Mouse (Mus musculus) forebrain, embryonic 14.5 days (tissue): ENCODE data around the gene Zfyve19. TPM values are rescaled to one million over a fixed set of nuclear protein-coding genes. Genes with fewer than 3 reads are reported as not detected.

ENCODE experiments used
- ATAC-seq: fragments of 200-750 bp; cut with Nextera tagmentation; 2 replicates; pipeline ENCODE4 v1.8.0; 2017; ENCODE audit warnings: mild to moderate bottlenecking, moderate library complexity
- DNase-seq: peaks from one replicate; pipeline ENCODE4 v3.0.0-alpha.2; 2015; ENCODE audit warnings: low spot score
- H3K27ac ChIP-seq: fragments of 300-500 bp; sonication (generic); 2 replicates; pipeline ENCODE4 v1.5.1; 2014; ENCODE audit warnings: low read depth, mild to moderate bottlenecking, control low read depth, low read length, moderate library complexity
- H3K27me3 ChIP-seq: fragments of 300-500 bp; sonication (generic); replicated peaks from 2 replicates; pipeline ENCODE4 v1.6.1; 2014; ENCODE audit warnings: low read length, control low read depth, mixed read lengths; ENCODE audit not compliant: control insufficient read depth, insufficient read depth
- H3K36me3 ChIP-seq: fragments of 300-500 bp; sonication (generic); 2 replicates; pipeline ENCODE4 v1.6.1; 2014; ENCODE audit warnings: low read length, control low read depth; ENCODE audit not compliant: control insufficient read depth, insufficient read depth
- H3K4me1 ChIP-seq: fragments of 300-500 bp; sonication (generic); 2 replicates; pipeline ENCODE4 v1.6.1; 2014; ENCODE audit warnings: antibody characterized with exemption, low read length, control low read depth; ENCODE audit not compliant: control insufficient read depth, insufficient read depth
- H3K4me2 ChIP-seq: fragments of 300-500 bp; sonication (generic); 2 replicates; pipeline ENCODE4 v1.6.1; 2014; ENCODE audit warnings: mild to moderate bottlenecking, control low read depth, low read length
- H3K4me3 ChIP-seq: fragments of 300-500 bp; sonication (generic); 2 replicates; pipeline ENCODE4 v1.5.1; 2014; ENCODE audit warnings: low read depth, low read length, control low read depth
- H3K9ac ChIP-seq: fragments of 300-500 bp; sonication (generic); 2 replicates; pipeline ENCODE4 v1.6.1; 2014; ENCODE audit warnings: mild to moderate bottlenecking, low read length, control low read depth, moderate library complexity
- H3K9me3 ChIP-seq: fragments of 300-500 bp; sonication (generic); replicated peaks from 2 replicates; pipeline ENCODE4 v1.6.1; 2016; ENCODE audit warnings: low read length, control low read depth, mixed read lengths; ENCODE audit not compliant: control insufficient read depth
- WGBS: fragments of 180-500 bp; shearing (Covaris S2); extraction: QIAGEN DNeasy Blood & Tissue Kit; methylation state at CpG from one replicate; pipeline ENCODE4 v1.1.7; 2014; 5-methylcytosine and 5-hydroxymethylcytosine counted together
- polyA plus RNA-seq: library from polyadenylated mRNA; unstranded; fragments of >200 nt; fragmentation: Nextera tagmentation; extraction: Ambion mirVana; gene quantifications from 2 replicates; pipeline ENCODE4 v1.2.1, GENCODE M21; 2014

The Zfyve19 gene
- polyA plus RNA-seq, 1 experiment from 2014 or later: 67.6 TPM

- H3K4me1 ChIP-seq: peaks cover 17% of the 10 kb centered on the region
These were observed 36.8 kb upstream of the Zfyve19 start for GRCm38 (mm10) chr2:119171574-119171973.

DNA sequence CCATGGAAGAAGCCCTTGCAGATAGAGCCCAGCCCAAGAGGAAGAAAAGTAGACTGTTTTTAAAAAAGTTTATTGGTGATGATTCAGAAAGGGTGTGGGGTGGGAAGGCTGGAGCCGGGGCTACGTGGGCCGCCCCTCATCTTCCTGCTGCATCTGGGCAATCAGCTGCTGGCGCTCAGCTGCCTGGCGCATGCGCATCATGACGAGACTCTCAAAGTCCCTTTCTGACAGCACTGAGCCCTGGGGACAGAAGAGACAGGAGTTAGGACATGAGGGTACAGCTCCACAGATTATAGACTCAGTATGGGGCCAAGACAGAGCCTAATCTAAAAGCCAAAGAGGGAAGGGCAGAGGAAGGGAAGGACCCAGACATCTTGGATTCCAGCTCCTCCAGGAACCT lies 36.0 kb upstream of the Zfyve19 start:
- Histone ChIP-seq H3K4me3 (no peak overlapping the region), H3K4me2 (no peak overlapping the region), H3K9ac (no peak overlapping the region), H3K4me1 (peaks cover 9% of the 10 kb centered on the region), H3K9me3 (no peaks in the 10 kb centered on the region), H3K27ac (no peak overlapping the region), H3K27me3 (no peaks in the 10 kb centered on the region; the same call in 1 of the 2 replicates), H3K36me3 (0 out of 2 replicates have a peak, but pooled peaks cover 13% of the 10 kb centered on the region)
- no peak for ATAC-seq
- whole genome bisulfite sequencing: 91% methylated on average over 7 of the region's 7 CpGs
- no peak for DNase-seq

More at GRCm38 (mm10) chr2:119171574-119171973, 36.8 kb upstream of the Zfyve19 start:
- H3K4me3 ChIP-seq: no peak overlapping the region
- H3K9ac ChIP-seq: no peak overlapping the region
- H3K9me3 ChIP-seq: no peaks in the 10 kb centered on the region
- ATAC-seq (no peak), DNase-seq (no peak)
- 87% methylated on average over 8 of the region's 8 CpGs for whole genome bisulfite sequencing
- no peak overlapping the region for H3K4me2 ChIP-seq
- H3K27me3 ChIP-seq: no peaks in the 10 kb centered on the region; the same call in 1 of the 2 replicates
- 0 out of 2 replicates have a peak, but pooled peaks cover 6% of the 10 kb centered on the region for H3K36me3 ChIP-seq
- H3K27ac ChIP-seq: no peak overlapping the region

DNA sequence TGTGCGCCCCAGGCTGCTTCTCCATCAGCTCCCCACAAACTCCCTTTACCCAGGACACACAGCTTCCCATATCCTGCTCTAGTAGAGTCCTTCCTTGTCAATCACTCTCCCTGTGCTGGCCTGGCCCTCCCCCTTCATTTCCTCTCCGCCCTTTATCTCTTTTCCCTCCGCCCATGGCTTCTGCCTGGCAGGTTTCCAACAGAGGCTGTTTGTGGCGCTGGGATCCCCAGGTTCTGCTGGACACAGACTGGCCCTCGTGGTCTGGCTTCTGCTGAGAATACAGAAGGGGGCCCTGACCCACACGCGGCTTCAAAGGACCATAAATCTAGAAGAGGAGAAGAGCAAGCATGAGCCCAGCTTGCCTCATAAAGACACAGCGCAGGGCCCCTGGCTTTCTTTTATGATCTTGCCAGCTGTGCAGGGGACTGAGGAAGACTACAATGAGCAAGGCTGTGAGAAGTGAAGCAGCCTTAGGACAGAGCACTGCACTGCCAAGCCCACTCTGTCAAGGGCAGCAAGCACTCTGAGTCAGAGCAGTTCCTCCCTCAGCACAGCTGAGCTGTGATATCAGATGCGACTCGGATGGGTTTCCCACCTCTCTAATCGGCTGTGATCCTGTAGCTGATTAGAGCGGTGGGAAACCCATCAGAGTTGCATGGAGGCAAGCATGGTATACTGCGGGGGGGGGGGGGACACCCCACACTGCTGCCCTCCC lies 35.4 kb upstream of the Zfyve19 start:
- H3K27ac ChIP-seq: no peak overlapping the region; the same call in 1 of the 2 replicates
- WGBS: 29% methylated on average over 13 of the region's 13 CpGs

DNA sequence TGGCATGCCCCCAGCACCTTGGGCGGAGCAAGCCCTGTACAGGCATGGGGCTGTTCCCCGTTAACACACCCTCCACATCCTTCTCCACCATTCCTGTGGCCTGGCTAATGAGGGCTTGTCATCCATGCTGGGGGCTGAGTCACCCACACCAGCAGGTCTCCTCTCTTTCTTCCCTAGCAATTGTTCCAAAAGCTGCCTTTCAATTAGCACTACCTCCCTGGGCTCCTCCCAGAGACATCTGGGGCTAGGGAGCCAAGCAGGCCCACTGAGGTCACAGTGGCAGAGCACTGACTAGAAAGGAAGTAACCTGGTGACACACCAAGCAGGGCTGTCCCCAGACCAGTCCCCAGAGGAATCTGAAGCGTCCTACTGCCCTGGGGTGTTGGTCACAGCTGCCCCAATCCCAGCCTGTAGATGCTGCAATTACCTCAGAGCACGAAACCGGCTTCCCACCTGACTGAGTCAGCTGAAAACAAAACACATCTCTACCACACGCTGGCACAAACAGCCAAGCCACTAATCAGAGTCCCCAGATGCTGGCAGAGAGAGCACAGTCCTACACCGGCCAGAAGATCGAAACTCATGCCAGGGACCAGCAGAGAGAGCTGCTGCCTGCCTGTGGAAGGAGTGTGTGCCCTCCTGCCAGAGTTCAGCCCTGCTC lies 34.3 kb upstream of the Zfyve19 start, which contains the start of gene Gm14137:
Gene Gm14137, plus strand, starts transcription at position 519 of the 661 bp plus-strand sequence.
- DNase-seq (no peak), ATAC-seq (no peak)
- 28% methylated on average over 8 of the region's 8 CpGs for WGBS
- Histone ChIP-seq H3K9me3 (no peaks in the 10 kb centered on the region), H3K27ac (0 out of 2 replicates have a peak within 1 kb of the TSS, but pooled peaks have one; percentile 9), H3K4me2 (no peak within 1 kb of the TSS), H3K4me1 (peaks cover 6% of the 10 kb centered on the region; the same call in 1 of the 2 replicates), H3K9ac (no peak within 1 kb of the TSS), H3K4me3 (no peak within 1 kb of the TSS), H3K36me3 (peaks cover 22% of the 10 kb centered on the region; the same call in 1 of the 2 replicates), H3K27me3 (no peaks in the 10 kb centered on the region)

More for the DNA sequence above, 35.4 kb upstream of the Zfyve19 start:
- Histone ChIP-seq H3K9ac (peak overlapping the region; percentile 46; the same call in 1 of the 2 replicates), H3K27me3 (no peaks in the 10 kb centered on the region; the same call in 1 of the 2 replicates), H3K36me3 (peaks cover 16% of the 10 kb centered on the region; the same call in 1 of the 2 replicates), H3K9me3 (no peaks in the 10 kb centered on the region), H3K4me3 (no peak overlapping the region), H3K4me1 (peaks cover 6% of the 10 kb centered on the region; the same call in 1 of the 2 replicates), H3K4me2 (no peak overlapping the region)
- DNase-seq (peak; percentile 55), ATAC-seq (peak; percentile 43; the same call in 1 of the 2 replicates)

DNA sequence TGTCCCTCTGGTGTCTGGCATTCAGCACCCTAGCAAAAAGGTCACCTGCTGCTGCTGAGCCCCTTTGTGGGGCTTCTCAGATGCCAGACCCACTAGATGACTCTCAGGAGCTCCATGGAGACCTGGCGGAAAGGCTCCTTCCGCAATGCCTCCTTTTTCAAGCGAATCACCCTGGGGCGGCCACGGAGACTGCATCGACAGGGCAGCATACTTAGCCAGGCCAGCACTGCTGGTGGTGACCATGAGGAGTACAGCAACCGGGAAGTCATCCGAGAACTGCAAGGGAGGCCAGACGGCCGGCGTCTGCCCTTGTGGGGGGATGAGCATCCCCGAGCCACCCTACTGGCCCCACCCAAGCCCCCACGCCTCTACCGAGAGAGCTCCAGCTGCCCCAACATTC lies 33.6 kb upstream of the Zfyve19 start:
- WGBS: 63% methylated on average over 14 of the region's 14 CpGs
- no peak overlapping the region for H3K9ac ChIP-seq
- H3K27ac ChIP-seq: no peak overlapping the region
- peaks cover 6% of the 10 kb centered on the region; the same call in 1 of the 2 replicates for H3K4me1 ChIP-seq
- H3K9me3 ChIP-seq: no peaks in the 10 kb centered on the region
- DNase-seq (no peak), ATAC-seq (no peak)
- no peaks in the 10 kb centered on the region for H3K27me3 ChIP-seq
- no peak overlapping the region for H3K4me3 ChIP-seq
- H3K36me3 ChIP-seq: peaks cover 29% of the 10 kb centered on the region; the same call in 1 of the 2 replicates
- H3K4me2 ChIP-seq: no peak overlapping the region

DNA sequence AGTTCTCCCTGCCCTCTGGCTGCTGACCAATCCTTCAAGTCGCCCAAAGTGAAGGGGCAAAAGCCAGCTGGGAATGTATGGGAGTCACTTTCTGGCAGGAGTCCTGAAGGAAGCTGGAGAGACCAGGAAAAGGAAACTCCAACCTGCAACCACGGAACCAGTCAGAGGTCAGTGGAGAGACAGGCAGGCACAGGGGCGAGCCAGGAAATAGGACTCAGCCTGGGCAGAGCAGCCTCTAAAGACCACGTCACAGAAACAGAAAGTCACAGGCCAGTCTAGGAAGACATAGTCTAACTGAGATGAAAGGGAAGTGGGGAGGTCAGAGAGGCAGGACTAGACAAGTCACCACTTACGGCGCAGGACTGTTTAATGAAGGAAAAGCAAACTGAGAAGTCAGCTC lies 32.8 kb upstream of the Zfyve19 start:
- H3K9ac ChIP-seq: no peak overlapping the region
- no peak for ATAC-seq
- 77% methylated on average over 6 of the region's 6 CpGs for WGBS
- H3K4me3 ChIP-seq: no peak overlapping the region
- peaks cover 6% of the 10 kb centered on the region; the same call in 1 of the 2 replicates for H3K4me1 ChIP-seq
- H3K27me3 ChIP-seq: no peaks in the 10 kb centered on the region
- H3K27ac ChIP-seq: no peak overlapping the region
- DNase-seq: no peak
- H3K4me2 ChIP-seq: no peak overlapping the region
- no peaks in the 10 kb centered on the region for H3K9me3 ChIP-seq
- peaks cover 37% of the 10 kb centered on the region for H3K36me3 ChIP-seq

GRCm38 (mm10) chr2:119176761-119177160 lies 31.7 kb upstream of the Zfyve19 start:
- Histone ChIP-seq H3K9me3 (no peaks in the 10 kb centered on the region), H3K27me3 (no peaks in the 10 kb centered on the region), H3K4me1 (peaks cover 6% of the 10 kb centered on the region; the same call in 1 of the 2 replicates), H3K9ac (no peak overlapping the region), H3K4me2 (no peak overlapping the region), H3K4me3 (no peak overlapping the region), H3K36me3 (peaks cover 42% of the 10 kb centered on the region), H3K27ac (no peak overlapping the region)
- WGBS: 65% methylated on average over 3 of the region's 3 CpGs
- DNase-seq: no peak
- ATAC-seq: no peak

DNA sequence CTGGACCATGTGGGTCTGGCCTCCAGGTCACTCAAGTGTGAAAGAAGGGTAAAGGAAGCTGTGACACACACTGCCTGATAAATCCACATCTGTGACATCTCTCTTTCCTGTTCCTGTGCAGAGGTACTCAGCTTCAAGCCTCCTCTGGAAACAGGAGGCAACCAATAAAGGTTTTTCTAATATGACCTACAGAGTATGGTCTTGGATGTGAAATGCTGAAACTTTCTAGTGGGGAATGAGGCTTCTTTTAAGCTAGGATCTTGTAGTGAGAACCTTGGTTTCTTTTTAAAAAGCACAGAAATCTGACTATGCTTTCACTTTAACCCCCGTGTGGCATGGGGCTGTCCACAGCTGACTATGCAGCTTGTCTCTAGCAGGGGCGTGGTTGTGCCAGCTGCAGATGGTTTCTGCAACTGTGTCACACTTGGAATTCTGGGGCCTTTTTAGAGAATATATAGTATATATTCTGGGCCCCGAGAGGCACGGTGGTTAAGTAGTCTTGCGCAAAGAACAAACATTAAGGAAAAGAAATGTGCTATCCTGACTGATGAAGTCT lies 31.0 kb upstream of the Zfyve19 start:
- Histone ChIP-seq H3K4me1 (peaks cover 6% of the 10 kb centered on the region; the same call in 1 of the 2 replicates), H3K27ac (no peak overlapping the region), H3K9ac (no peak overlapping the region), H3K27me3 (no peaks in the 10 kb centered on the region), H3K4me2 (no peak overlapping the region), H3K4me3 (no peak overlapping the region), H3K36me3 (peaks cover 42% of the 10 kb centered on the region), H3K9me3 (no peaks in the 10 kb centered on the region)
- ATAC-seq (no peak), DNase-seq (no peak)
- 91% methylated on average over 5 of the region's 5 CpGs for WGBS
